Mouse (Mus musculus) gastrocnemius, postnatal 36 days (tissue): ENCODE measurements around the gene Aldh1l1. TPM values are rescaled to one million over a fixed set of nuclear protein-coding genes. Genes with fewer than 3 reads are reported as not detected.
A peak's percentile ranks its signal among the peaks of the same experiment; 100 is the strongest.

Experiments used
- DNase-seq, 2 experiments: peaks; one replicate each; pipeline ENCODE4 v3.0.0; 2022
- intact Hi-C: fragments of 180-260 bp; cut with DNase I; formaldehyde crosslinking; loops from one replicate; pipeline ENCODE4 v1.15.1; 2025
- total RNA-seq, 2 experiments: library from RNA; stranded (reverse); gene quantifications; 2 replicates each; pipeline ENCODE4 v1.2.3; 2021

Aldh1l1 gene
- total RNA-seq, 2 experiments from 2014 or later: 2.9 to 4.0 TPM

DNA sequence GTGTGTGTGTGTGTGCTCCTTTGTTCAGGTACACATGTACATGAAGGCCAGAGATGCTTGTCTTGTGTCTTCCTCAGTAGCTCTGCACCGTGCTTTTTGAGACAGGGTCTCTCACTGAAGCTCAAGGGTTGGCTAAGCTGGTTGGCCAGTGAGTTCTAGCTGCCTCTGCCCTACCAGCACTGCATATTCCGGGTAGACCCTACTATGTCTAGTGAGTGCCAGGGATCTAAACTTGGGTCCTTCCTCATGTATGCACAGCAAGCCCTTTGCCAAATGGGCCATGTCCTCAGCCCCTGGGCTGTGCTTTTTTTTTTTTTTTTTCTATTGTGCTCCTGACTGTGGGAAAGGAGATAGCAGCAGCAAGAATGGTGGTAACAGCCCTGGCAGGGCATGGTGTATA is 16.0 kb upstream of the Aldh1l1 start:
- intact Hi-C loops: no loop called here

DNA sequence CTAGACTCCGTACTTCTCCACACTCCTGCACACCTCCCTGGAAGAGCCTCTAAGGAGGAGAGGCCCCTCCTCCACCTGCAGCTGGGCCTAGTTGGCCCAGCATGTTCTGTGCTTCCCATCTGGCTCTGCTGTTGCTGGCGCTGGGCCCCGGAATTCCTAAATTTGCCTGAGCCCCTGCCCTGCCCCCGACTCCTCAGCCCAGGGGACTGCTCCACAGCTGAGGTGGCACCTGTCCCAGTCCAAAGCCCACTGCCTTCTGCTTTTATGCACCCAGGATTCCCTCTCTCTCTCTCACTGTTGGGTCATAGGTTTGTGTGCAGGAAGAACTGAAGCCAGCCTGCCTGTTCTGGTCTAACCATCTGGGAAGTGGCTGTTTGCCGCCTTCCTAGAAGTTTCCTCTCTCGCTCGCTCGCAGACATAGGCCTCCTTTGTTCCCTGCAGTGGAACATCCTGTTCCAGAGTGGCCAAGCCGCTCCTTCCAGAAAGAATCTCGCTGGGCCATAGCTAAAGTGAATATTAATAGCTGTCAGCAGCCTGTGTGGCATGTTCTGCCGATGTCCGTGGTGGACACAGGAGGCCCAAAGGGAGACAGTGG is 15.2 kb upstream of the Aldh1l1 start:
- intact Hi-C loops: no loop called here
- DNase-seq: peak; percentile 54 to 67

More for the DNA sequence above, 16.0 kb upstream of the Aldh1l1 start:
- no peak for DNase-seq

DNA sequence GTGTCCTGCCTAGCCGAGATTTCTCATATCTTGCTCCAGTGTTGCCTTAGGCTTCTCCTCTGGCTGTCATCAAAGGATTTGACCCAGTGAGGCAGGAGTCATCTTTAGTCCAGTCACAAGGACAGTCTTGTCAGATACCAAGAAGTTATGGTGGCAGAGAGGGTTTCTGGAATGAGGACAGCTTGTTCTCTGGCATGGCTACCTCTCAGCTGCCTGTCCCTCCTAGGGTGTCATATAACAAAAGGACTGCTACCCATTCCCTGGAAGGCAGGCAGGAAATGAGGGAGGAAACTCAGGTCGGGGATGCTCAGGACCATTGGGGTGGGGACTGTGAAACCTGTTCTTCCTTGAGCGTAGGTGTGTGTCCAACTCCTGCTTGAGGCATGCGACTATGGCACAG is 14.1 kb upstream of the Aldh1l1 start:
- no peak for DNase-seq
- intact Hi-C loops: no loop called here

DNA sequence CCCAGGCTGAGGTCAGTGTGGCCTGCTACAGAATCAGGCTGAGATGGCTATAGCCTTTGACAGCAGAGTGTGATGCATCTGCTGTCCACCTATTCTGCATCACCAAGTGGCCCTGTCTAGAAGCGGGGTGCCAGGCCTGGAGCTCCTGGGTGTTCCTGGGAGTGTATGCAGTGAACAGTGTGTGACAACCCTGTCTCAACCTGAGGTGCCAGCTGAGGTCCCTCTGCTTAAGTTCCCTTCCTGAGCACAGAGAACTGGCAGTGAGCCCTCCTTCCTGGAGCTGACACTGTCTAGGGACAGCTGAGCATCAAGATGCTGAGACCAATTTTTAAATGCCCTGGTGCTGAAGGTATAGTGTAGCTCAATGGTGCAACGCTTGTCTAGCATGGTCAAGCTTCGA is 13.5 kb upstream of the Aldh1l1 start:
- peak in 1 of 2 experiments; percentile 49 for DNase-seq
- intact Hi-C loops: no loop called here

DNA sequence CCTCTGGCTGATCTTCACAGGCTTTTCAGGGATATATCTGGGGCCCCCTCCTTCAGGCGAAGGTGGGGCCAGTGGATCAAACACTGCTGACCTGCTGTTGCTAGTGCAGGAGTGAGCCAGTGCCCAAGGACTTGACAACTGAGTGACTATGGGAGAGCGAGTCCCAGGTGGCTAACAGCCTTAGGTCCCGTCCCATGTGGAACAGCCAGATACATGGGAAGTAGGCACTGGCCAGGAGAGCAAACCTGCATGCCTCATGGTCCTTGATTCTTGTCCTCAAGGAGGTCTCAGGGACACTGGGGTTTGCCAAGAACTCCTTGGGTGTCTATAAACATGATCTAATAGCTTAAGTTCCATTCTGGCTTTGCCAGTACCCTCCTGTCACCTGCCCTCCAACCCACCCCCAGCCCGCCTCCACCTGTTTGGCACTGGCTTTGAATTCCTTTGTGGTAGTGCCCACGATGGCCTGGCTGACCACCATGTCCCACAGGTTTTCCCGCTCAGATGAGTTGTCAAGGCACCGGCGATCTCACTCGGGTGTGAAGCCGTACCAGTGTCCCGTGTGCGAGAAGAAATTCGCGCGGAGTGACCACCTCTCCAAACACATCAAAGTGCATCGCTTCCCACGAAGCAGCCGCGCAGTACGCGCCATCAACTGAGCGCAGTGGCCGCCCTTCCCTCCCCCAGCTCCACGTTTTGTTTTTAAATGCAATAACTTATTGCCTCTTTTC is 12.4 kb upstream of the Aldh1l1 start:
- intact Hi-C loops: no loop called here

DNA sequence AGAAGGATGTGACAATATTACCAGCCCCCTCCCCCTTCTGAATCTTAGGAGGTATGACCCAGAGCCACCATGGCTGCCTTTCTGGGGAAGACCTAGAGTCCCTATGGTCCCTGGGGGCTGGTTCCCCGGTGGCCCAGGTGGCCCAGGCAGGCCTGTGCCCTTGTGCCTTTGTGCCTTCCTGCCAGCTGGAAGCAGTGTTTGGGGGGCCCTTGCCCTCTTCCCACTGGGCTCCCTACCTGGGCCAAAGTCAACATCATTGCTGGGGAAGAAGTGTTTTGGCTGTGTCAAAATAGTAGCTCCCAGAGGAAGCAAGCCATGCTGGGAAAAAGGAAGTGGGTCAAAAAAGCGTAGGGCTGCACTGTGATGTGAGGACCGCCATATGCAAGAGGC is 11.9 kb upstream of the Aldh1l1 start:
- DNase-seq: no peak
- intact Hi-C loops: no loop called here

More for the DNA sequence above, 12.4 kb upstream of the Aldh1l1 start:
- DNase-seq: no peak

DNA sequence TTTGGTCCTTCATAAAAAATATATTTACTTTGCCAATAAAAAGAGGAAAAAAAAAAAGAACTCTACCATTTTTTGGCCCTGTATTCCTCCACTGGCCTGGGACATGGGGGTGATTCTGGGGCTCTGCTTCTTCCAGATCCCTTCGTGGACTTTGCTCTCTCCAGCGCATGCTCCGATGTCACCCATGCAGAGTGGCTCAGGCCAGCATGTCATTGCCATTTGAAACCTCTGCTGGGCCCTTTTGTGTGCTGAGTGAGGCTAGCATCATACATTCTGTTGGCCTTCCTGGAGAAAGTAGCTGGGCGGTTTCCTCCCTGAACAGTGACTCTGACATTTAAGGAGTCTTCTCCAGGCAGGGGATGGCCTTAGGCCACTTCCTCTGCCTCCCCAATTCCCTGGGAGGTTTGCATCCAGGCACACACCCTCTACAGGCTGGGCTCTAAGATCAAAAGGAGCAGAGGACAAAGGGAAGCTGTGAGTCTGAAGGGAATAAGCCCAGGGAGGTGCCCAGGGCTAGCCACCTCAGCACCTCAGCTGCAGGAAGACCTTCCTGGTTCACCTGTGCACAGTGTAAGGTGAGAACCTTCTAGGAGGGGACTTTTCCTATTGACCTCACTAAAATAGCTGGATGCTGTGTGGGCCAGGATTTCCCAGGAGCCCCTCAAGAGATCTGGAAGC is 10.9 kb upstream of the Aldh1l1 start:
- DNase-seq: no peak
- intact Hi-C loops: no loop called here

DNA sequence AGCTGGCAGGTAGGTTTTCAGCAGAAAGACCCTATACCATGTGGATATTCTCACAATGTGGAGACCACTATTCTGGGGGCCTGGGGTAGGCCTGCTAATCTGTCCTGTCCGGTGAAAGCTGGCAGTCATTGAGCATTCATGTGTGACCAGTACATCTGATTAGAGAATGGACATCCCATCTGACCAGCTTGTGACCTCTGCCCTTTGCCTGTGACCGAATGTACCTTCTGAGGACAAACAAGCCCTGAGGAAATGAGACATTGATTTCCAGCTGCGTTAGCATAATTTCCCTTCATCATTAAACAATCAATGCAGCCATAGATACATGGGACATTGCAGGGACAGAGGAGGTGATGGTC is 10.4 kb upstream of the Aldh1l1 start:
- intact Hi-C loops: no loop called here
- no peak for DNase-seq

DNA sequence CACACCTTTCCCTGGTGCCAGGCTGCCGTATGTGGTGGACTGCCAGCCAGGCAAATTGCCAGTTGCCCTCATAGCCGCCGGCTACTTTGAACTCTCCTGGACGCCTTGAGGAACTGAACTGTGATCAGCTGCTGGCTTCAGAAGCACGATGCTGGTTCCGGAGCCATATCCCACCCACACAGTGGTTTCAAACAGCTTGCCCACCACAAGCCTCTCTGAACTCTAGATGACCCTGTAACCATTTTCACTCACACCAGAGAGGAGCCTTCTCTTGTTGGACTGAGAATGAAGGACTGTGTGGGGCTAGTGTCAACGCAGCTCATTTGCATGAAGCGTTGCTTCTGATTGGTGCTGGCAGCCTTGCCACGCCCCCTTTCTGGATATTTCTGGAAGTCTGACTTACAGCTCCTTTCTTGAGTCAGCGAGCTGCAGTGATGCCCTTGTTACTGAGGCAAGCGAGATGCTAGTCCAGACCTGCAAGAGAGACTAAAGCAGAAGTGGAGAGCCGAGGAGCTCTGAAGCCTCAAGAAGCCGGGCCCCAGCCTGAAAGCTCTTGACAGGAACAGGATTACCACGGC is 9.2 kb upstream of the Aldh1l1 start:
- peak; percentile 58 for DNase-seq
- intact Hi-C loops: no loop called here

DNA sequence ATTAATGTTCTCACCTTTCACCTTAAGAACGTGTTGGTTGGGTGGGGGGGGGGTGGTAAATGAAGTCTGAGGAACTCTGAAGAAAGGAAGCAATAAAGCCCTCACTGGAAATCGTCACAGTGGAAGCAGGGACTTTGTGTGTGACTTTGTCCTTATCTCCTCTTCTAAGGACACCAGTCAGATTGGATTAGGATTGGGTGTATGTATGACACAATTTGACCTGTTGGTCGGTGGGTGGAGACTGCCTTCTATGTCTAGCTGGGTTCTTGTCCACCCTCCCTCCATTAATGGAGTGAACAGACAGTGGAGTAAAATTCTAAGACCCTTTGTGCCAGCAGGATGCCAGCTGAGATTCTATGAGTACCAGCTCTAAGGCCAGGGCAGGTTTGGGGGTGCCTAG is 2.0 kb upstream of the Aldh1l1 start:
- no peak for DNase-seq
- intact Hi-C loops: no loop called here

DNA sequence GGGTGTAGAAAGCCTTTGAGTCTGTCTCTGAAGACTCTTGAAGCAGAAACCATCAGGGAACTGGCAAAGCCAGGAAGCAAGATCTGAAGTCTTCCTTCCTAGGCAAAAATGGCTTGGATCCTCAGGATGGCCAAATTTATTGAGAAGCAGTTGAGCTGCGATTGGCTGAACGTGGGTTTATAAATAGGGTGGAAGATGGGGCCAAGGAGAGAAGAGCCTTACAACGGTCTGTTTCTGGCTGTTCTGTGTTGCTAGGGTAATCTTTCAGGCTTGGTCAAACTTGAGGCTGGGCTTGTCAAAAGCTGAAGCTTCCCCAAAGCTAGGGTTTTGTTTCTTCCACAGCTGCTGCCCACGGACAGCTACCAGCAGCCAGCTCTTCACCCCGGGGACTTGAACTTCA is 1.4 kb upstream of the Aldh1l1 start:
- intact Hi-C loops: no loop called here
- no peak for DNase-seq

DNA sequence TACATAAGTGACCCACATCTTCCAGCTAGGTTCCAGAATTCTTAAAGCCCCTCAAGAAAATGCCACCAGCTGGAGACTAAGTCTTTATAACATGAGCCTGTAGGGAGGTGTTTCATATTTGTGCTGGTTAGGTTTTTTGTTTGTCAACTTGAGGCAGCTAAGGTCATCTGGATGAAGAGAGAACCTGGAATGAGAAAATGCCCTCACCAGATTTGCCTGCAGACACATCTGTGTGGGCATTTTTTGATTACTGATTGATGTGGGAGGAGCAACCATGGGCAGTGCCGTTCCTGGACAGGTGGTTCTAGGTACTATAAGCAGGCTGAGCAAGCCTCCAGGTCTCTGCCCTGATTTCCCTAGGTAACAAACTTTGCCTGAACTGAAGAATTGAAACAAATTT is 1.3 kb downstream of the Aldh1l1 start:
- intact Hi-C loops: no loop called here
- no peak for DNase-seq

DNA sequence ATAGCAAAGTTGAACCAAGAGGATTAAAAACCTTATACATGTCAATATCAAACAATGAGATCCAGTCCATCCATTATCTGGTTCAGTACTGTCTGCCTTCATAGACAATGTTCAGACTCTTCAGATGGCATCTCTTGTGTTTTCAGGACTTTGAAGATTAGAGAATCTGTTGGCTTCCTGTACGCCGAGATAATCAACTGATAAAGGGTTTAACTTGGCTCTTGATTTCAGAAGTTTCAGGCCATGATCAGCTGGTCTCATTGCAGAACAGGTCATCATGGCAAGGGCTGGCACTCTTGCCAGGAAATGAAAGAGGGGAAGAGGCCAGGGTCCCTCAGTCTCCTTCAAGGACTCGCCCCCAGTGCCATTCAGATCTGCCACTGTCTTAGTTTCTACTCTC is 3.3 kb downstream of the Aldh1l1 start:
- intact Hi-C loops: no loop called here
- DNase-seq: no peak

DNA sequence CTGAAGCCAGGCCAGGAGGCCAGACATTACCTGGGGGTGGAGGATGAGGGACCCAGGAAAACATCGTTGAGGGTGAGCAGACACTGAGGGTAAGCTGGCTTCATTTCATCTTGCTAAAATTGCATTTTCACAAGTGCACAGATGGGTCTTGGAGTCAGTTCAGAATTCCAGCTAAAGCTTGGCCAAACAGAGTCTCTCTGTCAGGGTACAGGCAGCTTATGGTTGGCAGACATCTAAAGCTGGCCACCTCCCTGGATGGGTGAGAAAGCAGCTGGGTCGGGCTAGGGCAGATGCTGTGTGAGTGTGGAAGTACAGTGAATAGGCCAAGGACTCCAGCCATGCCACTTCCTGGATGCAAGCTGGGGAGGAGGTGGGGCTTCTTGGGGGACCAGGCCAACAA is 4.7 kb downstream of the Aldh1l1 start:
- DNase-seq: no peak
- intact Hi-C loops: no loop called here

DNA sequence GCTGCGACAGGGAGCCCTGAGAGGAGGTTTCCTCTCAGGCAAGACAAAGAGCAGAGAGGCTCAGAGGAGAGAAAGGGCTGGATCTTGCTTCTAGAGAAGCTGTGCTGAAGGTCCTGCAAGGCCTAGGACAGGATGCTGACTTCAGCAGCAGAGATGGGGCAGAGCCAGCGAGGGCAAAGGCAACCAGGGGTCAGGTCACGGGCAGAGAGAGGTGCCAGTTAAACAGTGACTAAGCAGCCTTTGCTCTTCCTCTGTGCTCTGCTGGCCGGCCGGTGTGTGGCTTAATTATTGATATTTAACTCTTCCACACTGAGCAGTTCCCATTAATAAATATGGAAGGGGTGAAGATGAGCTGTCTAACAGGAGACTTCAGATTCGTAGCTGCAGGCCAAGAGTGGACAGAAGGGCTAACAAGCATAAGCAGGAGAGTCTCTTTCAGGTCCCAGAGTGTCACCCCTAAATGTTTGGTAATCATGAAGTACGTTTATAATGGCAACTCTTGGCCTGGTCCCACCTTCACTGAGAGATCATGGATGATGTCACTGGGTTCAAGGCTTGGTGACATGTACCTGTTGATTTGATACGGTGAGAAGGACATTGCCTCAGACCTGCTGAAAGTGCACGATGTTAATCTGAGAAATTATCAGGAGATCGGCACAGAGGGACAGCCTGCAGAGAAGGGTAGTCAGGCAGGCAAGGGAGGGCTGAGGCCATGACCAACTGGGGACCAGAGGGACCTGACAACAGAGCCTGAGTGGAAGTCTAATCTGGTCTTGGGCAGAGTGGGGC is 5.9 kb downstream of the Aldh1l1 start:
- no peak for DNase-seq
- intact Hi-C loops: no loop called here

DNA sequence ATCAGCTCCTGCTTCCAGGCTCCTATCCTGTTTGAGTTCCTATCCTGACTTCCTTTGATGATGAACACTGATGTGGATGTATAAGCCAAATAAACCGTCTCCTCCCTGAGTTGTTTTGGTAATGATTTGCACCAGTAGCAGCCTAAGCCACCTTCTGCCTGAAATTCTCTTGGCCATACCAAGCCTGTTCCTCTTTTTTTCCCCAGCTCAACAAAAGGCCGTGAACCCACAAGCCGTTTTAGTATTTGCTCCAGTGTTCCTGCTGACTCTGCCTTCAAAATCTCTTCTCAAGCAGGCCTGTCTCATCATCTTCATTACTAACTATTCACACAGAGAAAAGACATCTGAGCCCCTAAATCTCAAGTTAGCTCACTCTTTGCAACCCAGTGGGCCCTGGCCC is 7.9 kb downstream of the Aldh1l1 start:
- DNase-seq: no peak
- intact Hi-C loops: no loop called here

DNA sequence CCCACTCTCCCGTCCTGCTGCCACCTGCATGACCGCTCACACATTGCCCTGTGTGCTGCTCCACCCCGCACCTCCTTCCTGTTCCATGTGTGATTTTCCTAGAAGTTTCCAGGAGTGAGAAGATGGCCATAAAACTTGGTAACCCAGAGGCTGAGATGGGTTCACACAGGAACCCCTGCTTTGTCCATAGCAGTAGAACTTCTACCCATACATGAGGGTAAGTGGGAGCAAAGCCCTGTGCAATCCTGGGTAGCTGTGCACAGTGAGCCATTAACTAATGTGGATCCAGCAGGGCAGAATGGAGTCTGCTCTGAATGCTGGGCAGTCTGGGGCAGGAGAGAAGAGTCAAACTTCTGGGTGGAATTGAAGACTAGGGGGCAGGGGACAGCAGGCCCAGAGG is 8.3 kb downstream of the Aldh1l1 start:
- DNase-seq: no peak
- intact Hi-C loops: no loop called here

DNA sequence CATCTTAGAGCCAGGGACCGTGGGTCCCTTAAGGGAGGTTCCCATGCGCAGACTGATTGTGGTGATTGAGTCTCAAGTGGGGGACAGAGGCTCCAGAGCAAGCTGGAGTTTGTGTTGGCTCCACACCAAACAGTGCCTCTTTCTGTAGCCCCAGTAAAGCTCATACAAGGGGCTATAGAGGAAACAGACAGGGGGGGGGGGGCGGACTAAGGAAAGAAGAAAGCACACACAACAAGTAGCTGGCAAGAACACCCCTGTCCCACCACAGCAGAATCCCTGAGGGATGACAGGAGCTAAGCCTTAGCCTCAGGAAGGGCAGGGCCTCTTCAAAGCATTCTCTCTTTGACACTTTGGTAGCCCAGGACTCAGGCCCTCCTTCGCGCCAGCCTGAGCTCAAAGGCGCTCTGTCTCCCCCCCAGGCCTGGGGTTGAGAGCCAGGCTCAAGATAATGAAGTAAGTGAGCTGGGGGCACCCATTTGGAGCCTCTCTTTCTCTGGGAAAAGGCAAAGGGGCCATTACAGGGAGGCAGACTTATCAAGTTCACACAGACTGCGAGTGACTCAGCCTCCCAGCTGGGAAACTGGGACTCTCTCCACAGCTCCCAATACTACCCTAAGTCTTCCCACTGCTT is 9.2 kb downstream of the Aldh1l1 start:
- no peak for DNase-seq
- intact Hi-C loops: no loop called here

DNA sequence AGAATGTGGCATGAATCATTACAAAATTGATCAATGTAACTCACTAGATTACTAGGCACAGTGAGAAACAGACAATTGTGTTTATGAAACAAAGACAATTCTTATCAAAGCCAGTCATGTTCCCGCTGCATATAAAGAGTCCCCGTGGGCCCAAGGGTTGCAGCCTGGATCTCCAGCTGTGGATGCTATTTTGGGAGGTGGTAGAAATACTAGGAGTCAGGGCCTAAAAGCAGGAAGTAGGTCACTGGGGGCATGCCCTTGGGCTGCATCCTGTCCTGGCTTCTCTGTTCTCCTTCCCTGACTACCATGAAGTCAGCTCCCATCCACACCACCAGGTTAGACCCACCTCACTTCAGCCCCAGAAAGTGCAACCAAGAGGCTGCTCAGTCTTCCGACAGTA is 10.0 kb downstream of the Aldh1l1 start:
- intact Hi-C loops: no loop called here
- DNase-seq: peak in 1 of 2 experiments; percentile 27

DNA sequence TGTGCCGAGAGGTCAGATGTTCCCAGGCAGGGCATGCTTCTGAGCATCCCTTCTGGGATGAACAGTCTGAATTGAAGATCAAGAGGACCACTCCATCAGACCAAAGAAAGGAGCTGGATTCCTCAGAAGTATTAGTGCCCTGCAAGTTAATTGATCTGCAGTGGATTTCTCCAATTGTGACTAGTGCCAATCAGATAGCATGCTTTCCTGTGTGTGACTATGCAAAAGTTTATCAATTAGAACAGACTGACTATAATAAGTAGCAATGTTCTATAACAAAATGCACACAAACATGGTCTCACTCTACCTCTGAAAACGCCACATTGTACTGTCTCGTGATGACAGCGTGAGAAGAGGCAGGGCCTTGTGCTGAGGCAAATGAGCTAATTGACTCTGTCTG is 13.3 kb downstream of the Aldh1l1 start:
- intact Hi-C loops: no loop called here

More for the DNA sequence above, 13.3 kb downstream of the Aldh1l1 start:
- DNase-seq: no peak
